Mouse (Mus musculus): ENCODE measurements around the gene Chd1l. TPM values are rescaled to one million over a fixed set of nuclear protein-coding genes. Genes with fewer than 3 reads are reported as not detected.

The Chd1l gene
- polyA plus RNA-seq (2012; rRNA removed), result 7.2 and 8.0 TPM in 2 replicates

GRCm38 (mm10) chr3:97609845-97610410 is at the start of gene Chd1l:
TSS of gene Chd1l (minus strand) at chr3:97610203.

GRCm38 (mm10) chr3:97657655-97658411 is 47.8 kb upstream of the Chd1l start, which contains the start of gene Prkab2:
TSS of gene Prkab2 (plus strand) at chr3:97658193.

GRCm38 (mm10) chr3:97628391-97629001 is 18.5 kb upstream of the Chd1l start, which contains the start of gene Fmo5:
TSS of gene Fmo5 (plus strand) at chr3:97628804.

Other genes with a start within 250 kb of the Chd1l start
- not detected in 2 replicates for gene Olfr1402, start 188.2 kb downstream of the Chd1l start, polyA plus RNA-seq (2012; rRNA removed)
- 6.2 and 6.8 TPM in 2 replicates for gene Fmo5, start 18.6 kb upstream of the Chd1l start, polyA plus RNA-seq (2012; rRNA removed)
- 2.3 and 2.5 TPM in 2 replicates for gene Prkab2, start 48.0 kb upstream of the Chd1l start, polyA plus RNA-seq (2012; rRNA removed)
- not detected in 2 replicates for gene Gm17651, start 64.5 kb upstream of the Chd1l start, polyA plus RNA-seq (2012; rRNA removed)